Mouse (Mus musculus) embryo, embryonic 9.5 days (tissue): ENCODE results near the gene Slc26a6.

Source experiments
- DNase-seq: peaks from one replicate; pipeline ENCODE4 v3.0.0-alpha.2; 2017; ENCODE audit errors: extremely low spot score

Gene Slc26a6

DNA sequence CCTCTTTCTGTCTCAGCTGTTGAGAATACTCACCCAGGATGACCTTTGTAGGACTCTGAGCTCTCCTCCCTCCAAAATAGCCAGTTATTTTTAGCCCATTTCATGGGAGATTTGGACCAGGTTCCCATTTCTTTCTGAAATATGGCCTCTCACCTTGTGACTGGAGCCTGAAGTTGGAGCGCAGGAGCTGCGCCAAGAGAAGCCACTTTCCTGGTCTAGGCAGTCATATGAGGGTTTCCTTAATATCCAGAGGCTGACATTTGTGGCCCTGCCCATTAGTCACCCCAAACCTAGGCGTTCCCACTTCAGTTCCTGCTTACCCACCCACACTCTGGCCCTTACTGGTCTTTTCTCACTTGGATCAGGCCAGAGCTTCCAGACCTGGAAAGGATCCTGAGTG, at the start of gene Slc26a6:
Gene Slc26a6, plus strand, starts transcription at position 308 of the 400 bp plus-strand sequence.
- DNase-seq: no peak

DNA sequence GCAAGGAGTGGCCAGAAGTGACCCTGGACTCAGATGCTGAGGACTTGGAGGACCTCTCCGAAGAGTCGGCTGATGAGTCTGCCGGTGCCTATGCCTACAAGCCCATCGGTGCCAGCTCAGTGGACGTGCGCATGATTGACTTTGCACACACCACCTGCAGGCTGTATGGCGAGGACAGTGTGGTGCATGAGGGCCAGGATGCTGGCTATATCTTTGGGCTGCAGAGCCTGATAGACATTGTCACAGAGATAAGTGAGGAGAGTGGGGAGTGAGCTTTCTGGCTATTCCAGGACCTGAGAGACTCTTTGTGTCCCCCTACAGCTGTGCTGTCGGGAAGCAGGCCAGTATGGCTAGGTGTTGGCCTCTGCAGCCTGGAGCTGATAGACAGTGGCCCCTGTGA, 47.3 kb upstream of the Slc26a6 start:
- no peak for DNase-seq

DNA sequence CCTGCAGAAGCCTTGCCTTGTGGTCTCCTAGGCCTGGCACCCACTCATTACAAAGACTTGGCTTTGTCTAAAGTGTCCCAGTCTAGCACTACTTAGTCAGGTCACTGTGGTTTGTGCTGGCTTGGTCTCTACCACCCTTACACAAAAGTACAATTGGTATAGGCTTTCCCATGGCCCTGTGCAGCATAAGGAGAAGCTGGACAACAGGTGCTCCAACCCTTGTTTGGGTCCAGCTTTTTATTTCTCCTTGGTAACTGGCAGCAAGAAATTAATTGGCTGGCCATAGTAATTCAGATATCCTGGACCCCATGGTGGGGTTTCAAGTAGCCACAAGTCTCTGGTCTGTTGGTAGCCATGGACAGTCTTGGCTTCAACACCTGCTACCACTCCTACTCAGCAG, 46.7 kb upstream of the Slc26a6 start:
- DNase-seq: no peak

- no peak for DNase-seq
Observed at GRCm38 (mm10) chr9:108806831-108807230, 46.3 kb upstream of the Slc26a6 start.

DNA sequence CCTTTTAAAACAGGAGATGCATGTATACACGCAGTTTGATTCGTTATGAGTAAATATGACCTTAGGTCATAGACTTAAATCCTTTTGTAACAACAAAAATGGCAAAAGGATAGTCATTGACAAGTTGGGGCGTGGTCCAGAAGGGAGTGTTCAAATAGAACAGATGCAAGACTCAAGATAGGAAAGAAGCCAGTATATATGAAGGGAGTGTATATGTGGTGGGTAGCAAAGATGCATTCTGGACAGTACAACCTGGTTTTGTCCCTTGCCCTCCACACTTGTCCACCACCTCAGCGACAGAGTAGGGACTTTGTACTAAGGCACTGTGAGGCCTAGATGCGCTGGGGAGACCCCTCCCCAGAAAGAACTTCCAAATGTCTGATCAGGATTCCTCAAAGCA, 45.4 kb upstream of the Slc26a6 start:
- no peak for DNase-seq

DNA sequence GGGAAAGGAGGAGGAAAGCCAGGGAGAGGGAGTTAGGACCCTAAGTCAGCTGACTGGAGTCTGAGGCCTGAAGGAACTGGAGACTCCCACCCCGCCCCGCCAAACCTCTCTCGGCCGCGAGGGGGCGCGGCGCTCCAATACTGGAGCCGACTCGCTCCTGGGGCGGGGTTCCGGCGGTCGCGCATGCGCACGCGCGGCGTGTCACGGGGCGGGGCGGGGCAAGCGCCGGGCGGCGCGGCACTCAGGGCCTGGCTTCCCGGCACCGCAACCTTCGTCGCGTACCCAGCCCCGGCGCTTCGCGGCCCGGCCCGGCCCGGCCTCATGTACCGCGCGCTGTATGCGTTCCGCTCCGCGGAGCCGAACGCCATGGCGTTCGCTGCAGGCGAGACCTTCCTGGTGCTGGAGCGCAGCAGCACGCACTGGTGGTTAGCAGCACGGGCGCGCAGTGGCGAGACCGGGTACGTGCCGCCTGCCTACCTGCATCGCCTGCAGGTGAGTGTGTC, 44.9 kb upstream of the Slc26a6 start, which contains the start of gene Nckipsd:
Gene Nckipsd, plus strand, starts transcription at position 206 of the 503 bp plus-strand sequence.
- DNase-seq: peak; percentile 94

DNA sequence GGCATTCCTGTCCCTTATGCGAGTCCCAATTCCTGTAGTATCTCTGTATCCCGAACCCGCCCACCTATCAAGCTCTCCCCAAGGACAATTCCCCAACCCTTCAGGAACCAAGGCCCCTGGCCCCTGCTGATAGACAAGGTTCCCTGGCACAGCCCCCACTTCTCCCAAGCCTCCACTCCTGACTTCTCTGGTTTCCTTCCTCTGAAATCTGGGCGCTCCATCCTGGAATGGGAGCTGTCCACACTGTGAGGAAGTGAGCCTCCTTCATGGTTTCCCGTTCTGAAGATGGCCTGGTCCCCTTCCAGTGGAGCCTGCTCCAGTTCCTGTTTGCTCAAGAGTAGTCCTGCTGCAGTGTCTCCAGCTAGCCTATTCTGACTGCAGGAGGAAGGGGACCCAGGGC, 43.9 kb upstream of the Slc26a6 start:
- DNase-seq: no peak

GRCm38 (mm10) chr9:108809723-108810122, 43.4 kb upstream of the Slc26a6 start:
- no peak for DNase-seq

GRCm38 (mm10) chr9:108810516-108810915, 42.6 kb upstream of the Slc26a6 start:
- DNase-seq: no peak

- DNase-seq: no peak
Observed at GRCm38 (mm10) chr9:108815557-108815956, 37.5 kb upstream of the Slc26a6 start.

- no peak for DNase-seq
Observed at GRCm38 (mm10) chr9:108819495-108819894, 33.6 kb upstream of the Slc26a6 start.

- DNase-seq: no peak
Observed at GRCm38 (mm10) chr9:108820077-108820476, 33.0 kb upstream of the Slc26a6 start.

DNA sequence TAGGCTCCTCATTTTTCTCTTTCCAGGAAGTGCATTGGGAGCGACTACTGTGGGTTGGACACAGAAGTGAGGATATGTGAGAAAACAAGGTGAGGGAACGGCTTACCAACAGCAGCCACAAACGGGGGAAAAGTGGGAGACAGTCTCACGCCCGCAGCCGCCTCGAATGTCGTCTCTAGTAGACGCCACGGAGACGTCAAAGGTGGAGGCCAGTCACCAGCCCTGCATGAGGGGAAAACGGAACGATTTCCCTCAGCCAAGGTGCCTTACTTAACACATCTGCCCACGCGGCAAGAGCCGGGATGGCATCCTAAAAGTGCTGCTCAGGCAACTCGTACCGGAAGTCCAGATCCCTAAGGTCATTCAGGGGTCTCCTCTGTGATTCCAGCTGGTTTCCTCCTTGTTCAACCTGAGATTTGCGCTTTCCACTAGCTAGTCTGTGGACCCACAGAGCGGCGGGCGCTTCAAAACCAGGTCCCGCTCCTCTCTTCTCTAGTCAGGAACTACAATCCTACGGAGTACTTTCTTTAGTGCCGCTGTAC, 28.9 kb upstream of the Slc26a6 start:
- DNase-seq: no peak

DNA sequence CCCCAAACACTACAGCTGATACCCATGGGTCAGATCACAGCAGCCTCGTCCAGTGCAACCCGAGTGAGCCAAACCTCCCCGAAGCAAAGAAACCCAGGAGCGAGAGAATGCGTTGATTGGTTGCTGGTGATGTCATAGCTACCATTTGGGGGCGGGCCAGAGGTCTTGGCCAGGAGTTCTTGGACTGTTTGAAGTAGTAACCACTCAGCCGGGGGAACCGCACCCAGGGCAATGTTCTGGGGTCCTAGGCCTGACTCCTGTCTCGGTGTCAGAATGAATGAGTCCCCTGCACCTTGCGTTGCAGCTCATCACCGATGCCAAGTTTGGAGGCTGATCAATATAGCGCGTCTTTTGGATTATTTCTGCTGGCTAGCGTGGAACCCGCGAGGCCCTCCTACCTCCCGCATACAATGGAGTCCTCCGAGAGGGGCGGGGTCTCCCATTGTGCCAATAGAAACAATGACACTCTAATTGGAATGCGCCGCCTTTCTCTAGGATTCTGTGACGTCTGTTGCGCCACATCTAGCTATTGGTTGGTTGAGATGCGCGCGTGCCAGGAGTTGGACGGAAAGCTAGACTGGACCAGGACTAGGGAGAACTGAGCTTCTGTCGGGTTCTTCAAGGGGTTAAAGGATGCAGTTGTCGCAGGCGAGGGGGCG, 28.2 kb upstream of the Slc26a6 start:
- peak; percentile 79 for DNase-seq

DNA sequence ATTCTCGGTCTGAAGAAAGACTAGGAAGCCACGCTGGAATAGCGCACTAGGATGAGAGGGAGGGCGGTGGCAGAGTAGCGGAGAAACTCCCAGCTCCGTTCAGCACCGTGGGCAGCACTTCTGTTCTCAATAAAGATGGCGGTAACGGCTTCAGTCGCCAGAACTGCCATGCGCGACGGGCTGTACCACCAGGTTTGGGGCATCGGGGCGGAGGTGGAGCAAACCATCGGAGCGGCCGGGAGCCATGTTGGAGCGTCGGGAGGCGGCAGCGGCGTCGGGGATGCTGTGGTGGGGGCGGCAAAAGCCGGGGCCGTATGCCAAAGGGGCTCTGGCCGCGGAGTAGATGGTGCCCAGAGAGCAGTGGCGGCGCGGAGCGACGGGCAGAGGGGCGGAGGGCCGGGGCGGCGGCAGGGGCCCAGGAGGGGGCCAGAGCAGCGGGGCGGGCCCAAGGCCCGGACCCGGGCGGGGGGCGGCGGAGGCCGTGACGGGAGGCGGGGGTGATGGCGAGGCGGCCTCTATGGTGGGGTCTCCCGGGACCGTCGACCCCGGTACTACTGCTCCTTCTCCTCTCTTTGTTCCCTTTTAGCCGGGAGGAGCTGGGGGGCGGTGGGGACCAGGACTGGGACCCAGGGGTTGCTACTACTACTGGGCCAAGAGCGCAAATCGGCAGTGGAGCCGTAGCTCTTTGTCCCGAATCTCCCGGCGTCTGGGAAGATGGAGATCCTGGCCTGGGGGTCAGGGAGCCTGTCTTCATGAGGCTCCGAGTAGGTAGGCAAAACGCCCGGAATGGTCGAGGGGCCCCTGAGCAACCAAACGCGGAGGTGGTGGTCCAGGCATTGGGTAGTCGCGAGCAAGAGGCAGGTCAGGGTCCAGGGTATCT, 27.0 kb upstream of the Slc26a6 start, which contains the start of gene Celsr3:
Gene Celsr3, plus strand, starts transcription at position 501 of the 880 bp plus-strand sequence.
- DNase-seq: peak; percentile 90

GRCm38 (mm10) chr9:108826700-108827340, 26.3 kb upstream of the Slc26a6 start:
- peak; percentile 81 for DNase-seq

DNA sequence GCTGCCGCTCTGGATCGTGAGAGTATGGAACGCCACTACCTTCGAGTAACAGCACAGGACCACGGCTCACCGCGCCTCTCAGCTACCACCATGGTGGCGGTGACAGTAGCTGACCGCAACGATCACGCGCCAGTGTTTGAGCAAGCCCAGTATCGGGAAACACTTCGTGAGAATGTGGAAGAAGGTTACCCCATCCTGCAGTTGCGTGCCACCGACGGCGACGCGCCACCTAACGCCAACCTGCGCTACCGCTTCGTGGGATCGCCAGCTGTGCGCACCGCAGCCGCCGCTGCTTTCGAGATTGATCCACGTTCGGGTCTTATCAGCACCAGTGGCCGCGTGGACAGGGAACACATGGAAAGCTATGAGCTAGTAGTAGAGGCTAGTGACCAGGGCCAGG, 25.6 kb upstream of the Slc26a6 start:
- no peak for DNase-seq

GRCm38 (mm10) chr9:108827906-108828305, 25.2 kb upstream of the Slc26a6 start:
- DNase-seq: no peak

GRCm38 (mm10) chr9:108831637-108832036, 21.4 kb upstream of the Slc26a6 start:
- DNase-seq: no peak

GRCm38 (mm10) chr9:108832390-108833108, 20.5 kb upstream of the Slc26a6 start:
- peak; percentile 93 for DNase-seq

- DNase-seq: peak; percentile 14
Observed at GRCm38 (mm10) chr9:108842989-108843388, 10.1 kb upstream of the Slc26a6 start.
